Mouse (Mus musculus) embryonic facial prominence, embryonic 10.5 days (tissue): ENCODE results near the gene Kalrn. TPM values are rescaled to one million over a fixed set of nuclear protein-coding genes. Genes with fewer than 3 reads are reported as not detected.

Experiments used
- DNase-seq: peaks from one replicate; pipeline ENCODE4 v3.0.0-alpha.2; 2017; ENCODE audit warnings: low spot score
- H3K27ac ChIP-seq: fragments of 300-500 bp; sonication (generic); replicated peaks from 2 replicates; pipeline ENCODE4 v1.5.1; 2016; ENCODE audit warnings: mild to moderate bottlenecking
- H3K27me3 ChIP-seq: fragments of 300-500 bp; sonication (generic); replicated peaks from 2 replicates; pipeline ENCODE4 v1.6.1; 2016; ENCODE audit warnings: low read depth, mild to moderate bottlenecking; ENCODE audit not compliant: poor library complexity, severe bottlenecking
- H3K36me3 ChIP-seq: fragments of 300-500 bp; sonication (generic); replicated peaks from 2 replicates; pipeline ENCODE4 v1.6.1; 2016; ENCODE audit warnings: mild to moderate bottlenecking, moderate library complexity
- H3K4me1 ChIP-seq: fragments of 300-500 bp; sonication (generic); 2 replicates; pipeline ENCODE4 v1.6.1; 2016
- H3K4me3 ChIP-seq: fragments of 300-500 bp; sonication (generic); 2 replicates; pipeline ENCODE4 v1.5.1; 2016; ENCODE audit warnings: mild to moderate bottlenecking, moderate library complexity
- H3K9me3 ChIP-seq: fragments of 300-500 bp; sonication (generic); 2 replicates; pipeline ENCODE4 v1.6.1; 2016; ENCODE audit warnings: mild to moderate bottlenecking
- WGBS: fragments of 180-500 bp; shearing (Covaris S2); methylation state at CpG from one replicate; pipeline ENCODE4 v1.1.7; 2016; 5-methylcytosine and 5-hydroxymethylcytosine counted together
- polyA plus RNA-seq: library from polyadenylated mRNA; unstranded; fragments of >200 nt; fragmentation: Nextera tagmentation; extraction: Ambion mirVana; gene quantifications from 2 replicates; pipeline ENCODE4 v1.2.1, GENCODE M21; 2016

Kalrn gene
- polyA plus RNA-seq, 1 experiment from 2014 or later = 14.8 TPM

DNA sequence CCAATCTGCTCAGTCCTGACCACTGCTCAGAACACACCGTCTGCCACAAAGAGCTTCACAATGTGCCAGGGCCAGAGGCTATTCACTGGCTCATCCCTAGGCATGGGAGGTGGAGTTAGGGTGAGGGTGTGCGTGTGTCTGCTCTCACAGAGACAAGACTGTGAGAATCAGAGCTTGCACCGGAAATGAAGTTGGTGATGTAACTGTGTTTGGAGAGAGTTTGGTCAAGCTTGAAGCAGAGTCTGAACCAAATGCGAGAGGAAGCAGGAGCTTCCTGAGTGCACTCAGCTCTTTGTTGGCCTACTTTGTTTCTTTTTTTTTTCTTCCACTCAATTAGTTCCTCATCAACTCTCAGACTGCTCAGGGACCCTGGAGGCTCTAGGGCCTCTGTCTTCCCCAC is 325.1 kb downstream of the Kalrn start:
- peaks cover 55% of the 10 kb centered on the region for H3K36me3 ChIP-seq
- 0 out of 2 replicates have a peak overlapping the region, but pooled peaks have one; percentile 30 for H3K27ac ChIP-seq
- 30% methylated on average over 4 of the region's 4 CpGs for WGBS

GRCm38 (mm10) chr16:34241936-34242729 is 331.2 kb downstream of the Kalrn start:
- H3K9me3 ChIP-seq = no peaks in the 10 kb centered on the region
- no peak overlapping the region for H3K27ac ChIP-seq
- H3K36me3 ChIP-seq = peaks cover 43% of the 10 kb centered on the region
- DNase-seq = no peak
- 94% methylated on average over 16 of the region's 16 CpGs for WGBS
- no peak overlapping the region for H3K4me3 ChIP-seq
- H3K4me1 ChIP-seq = no peaks in the 10 kb centered on the region
- H3K27me3 ChIP-seq = no peaks in the 10 kb centered on the region

More for the DNA sequence above, 325.1 kb downstream of the Kalrn start:
- H3K4me1 ChIP-seq = peaks cover 9% of the 10 kb centered on the region
- H3K27me3 ChIP-seq = no peaks in the 10 kb centered on the region
- no peaks in the 10 kb centered on the region for H3K9me3 ChIP-seq
- DNase-seq = no peak
- no peak overlapping the region for H3K4me3 ChIP-seq

GRCm38 (mm10) chr16:34239618-34240017 is 333.7 kb downstream of the Kalrn start:
- Histone ChIP-seq H3K4me3 (no peak overlapping the region), H3K9me3 (no peaks in the 10 kb centered on the region), H3K4me1 (no peaks in the 10 kb centered on the region), H3K27ac (no peak overlapping the region), H3K36me3 (peaks cover 42% of the 10 kb centered on the region), H3K27me3 (no peaks in the 10 kb centered on the region)
- no peak for DNase-seq
- WGBS = 86% methylated on average over 4 of the region's 4 CpGs

DNA sequence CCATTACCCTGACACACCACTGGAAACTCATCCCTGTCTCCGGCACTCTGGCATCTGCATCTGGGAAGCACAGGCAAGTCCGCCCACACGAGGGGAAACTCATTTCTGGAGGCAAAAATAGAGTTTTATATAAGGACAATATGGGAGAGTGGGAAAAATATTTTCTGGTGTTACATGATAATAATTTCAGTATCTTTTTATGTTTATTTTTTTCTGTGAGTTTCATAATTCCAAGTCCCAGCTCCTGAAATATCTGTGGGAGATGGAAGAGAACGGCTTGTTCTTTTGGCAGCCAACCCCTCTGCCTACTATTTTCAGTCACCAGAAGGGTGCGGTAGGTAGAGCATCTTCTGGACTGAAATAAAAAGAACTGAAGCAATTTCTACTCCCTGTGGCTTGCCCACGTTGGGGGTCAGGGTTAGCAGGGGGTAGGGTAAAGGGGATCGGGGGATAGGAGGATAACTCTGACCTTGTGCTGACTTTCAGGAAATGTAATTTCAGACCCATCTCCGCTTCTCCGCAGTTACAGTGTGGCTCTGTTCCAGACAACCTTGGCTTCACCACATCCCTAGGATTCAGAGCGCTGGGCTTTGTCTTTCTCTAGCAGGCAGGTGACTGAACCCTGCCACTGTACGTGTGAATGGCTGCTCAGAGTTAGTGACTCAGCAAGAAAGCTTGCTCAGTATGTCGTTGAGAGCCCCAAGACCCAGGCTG is 336.3 kb downstream of the Kalrn start:
- DNase-seq = no peak
- Histone ChIP-seq H3K27ac (no peak overlapping the region), H3K36me3 (peaks cover 41% of the 10 kb centered on the region), H3K4me1 (peaks cover 6% of the 10 kb centered on the region), H3K9me3 (no peaks in the 10 kb centered on the region), H3K27me3 (no peaks in the 10 kb centered on the region), H3K4me3 (no peak overlapping the region)
- 81% methylated on average over 12 of the region's 12 CpGs for WGBS

DNA sequence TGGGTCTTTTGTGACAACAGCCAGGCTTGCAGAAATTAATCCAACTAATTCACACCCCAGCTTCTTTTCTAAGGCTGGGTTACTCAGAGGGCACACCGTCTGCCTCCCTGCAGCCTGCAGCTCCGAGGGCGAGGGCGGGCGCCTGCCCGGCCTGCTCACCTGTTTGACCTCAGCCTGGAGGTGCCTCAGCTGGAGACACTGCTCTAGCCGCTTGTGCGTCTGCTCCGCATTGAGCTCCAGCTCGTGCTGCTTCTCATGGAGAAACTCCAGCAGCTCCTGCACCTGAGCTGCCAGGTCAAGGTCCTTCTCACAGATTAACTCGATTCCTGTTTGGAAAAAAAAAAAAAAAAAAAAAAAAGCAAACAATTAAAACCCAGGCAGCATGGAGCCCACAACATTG is 338.2 kb downstream of the Kalrn start:
- H3K27ac ChIP-seq = no peak overlapping the region
- 66% methylated on average over 11 of the region's 11 CpGs for WGBS
- no peaks in the 10 kb centered on the region for H3K27me3 ChIP-seq
- DNase-seq = no peak
- no peak overlapping the region for H3K4me3 ChIP-seq
- H3K9me3 ChIP-seq = no peaks in the 10 kb centered on the region
- H3K4me1 ChIP-seq = peaks cover 18% of the 10 kb centered on the region
- H3K36me3 ChIP-seq = peaks cover 27% of the 10 kb centered on the region

DNA sequence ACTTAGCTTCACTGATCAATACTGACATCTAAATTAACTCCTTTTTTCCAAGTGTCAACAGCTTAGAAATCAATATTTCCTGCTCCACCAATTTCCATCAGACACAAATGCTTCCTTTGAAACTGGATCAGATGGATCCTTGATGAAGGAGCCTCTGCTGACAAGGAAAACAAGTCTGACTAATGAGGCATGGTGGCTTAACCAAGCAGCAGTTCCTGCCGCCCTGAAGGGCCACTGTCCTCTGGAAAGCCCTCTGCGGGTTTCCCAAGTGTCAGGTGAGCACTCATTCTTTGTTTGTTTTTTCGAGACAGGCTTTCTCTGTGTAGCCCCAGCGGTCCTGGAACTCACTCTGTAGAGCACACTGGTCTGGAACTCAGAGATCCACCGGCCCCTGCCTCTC is 341.4 kb downstream of the Kalrn start:
- DNase-seq = no peak
- peaks cover 18% of the 10 kb centered on the region for H3K4me1 ChIP-seq
- peaks cover 29% of the 10 kb centered on the region for H3K36me3 ChIP-seq
- no peaks in the 10 kb centered on the region for H3K27me3 ChIP-seq
- WGBS = 37% methylated on average over 5 of the region's 5 CpGs
- no peak overlapping the region for H3K27ac ChIP-seq
- no peak overlapping the region for H3K4me3 ChIP-seq
- no peaks in the 10 kb centered on the region for H3K9me3 ChIP-seq

- Histone ChIP-seq H3K4me3 (no peak overlapping the region), H3K27me3 (no peaks in the 10 kb centered on the region), H3K27ac (no peak overlapping the region), H3K9me3 (no peaks in the 10 kb centered on the region), H3K36me3 (peaks cover 35% of the 10 kb centered on the region), H3K4me1 (peaks cover 18% of the 10 kb centered on the region)
- no peak for DNase-seq
- WGBS = 50% methylated on average over 2 of the region's 2 CpGs
Observed at GRCm38 (mm10) chr16:34231146-34231545, 342.2 kb downstream of the Kalrn start.

GRCm38 (mm10) chr16:34229350-34229749 is 344.0 kb downstream of the Kalrn start:
- DNase-seq = no peak
- Histone ChIP-seq H3K36me3 (peaks cover 35% of the 10 kb centered on the region), H3K27me3 (no peaks in the 10 kb centered on the region), H3K27ac (no peak overlapping the region), H3K9me3 (no peaks in the 10 kb centered on the region), H3K4me3 (no peak overlapping the region), H3K4me1 (peaks cover 18% of the 10 kb centered on the region)
- 79% methylated on average over 8 of the region's 8 CpGs for WGBS

DNA sequence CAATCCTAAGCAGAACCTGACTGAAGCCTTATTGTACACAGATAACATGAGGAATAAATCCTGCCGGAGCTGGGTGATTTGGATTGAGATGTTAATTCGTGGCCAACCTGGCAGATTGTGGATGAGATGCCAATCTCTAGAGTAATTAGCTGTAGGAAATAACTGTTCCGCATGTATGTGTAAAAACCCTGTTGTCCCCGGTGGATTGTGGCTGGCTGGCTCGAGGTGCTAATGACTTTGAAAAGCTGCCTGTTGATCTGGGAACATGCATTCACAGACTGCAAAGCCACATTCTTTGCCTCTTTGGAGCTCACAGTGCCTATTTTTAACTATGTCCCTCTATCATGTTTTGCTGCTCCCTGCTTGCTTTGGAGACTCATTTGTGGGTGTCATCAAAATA is 344.7 kb downstream of the Kalrn start:
- WGBS = 79% methylated on average over 5 of the region's 5 CpGs
- Histone ChIP-seq H3K4me3 (no peak overlapping the region), H3K4me1 (peaks cover 18% of the 10 kb centered on the region), H3K27me3 (no peaks in the 10 kb centered on the region), H3K27ac (no peak overlapping the region), H3K9me3 (no peaks in the 10 kb centered on the region), H3K36me3 (peaks cover 31% of the 10 kb centered on the region)
- DNase-seq = no peak

DNA sequence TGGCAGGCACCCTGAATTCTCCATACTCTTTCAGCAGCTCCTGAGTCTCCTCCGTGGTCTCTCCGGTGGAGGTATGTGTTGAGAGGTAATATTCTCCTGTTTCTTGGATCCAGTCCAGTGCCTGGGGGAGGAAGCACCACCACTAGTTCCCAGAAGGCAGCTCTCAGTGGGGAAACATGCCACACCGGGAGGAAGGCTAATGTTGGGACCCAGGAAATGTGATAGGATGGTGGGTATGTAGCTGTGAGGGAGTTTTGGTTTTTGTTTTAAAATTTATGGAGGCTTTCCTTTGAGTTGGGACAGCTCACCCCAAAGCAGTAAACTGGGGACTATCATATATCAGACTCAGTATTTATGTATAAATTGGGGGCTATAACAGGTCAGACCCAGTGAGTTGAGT is 361.2 kb downstream of the Kalrn start:
- Histone ChIP-seq H3K4me3 (no peak overlapping the region), H3K27me3 (no peaks in the 10 kb centered on the region), H3K27ac (no peak overlapping the region), H3K4me1 (no peaks in the 10 kb centered on the region), H3K9me3 (no peaks in the 10 kb centered on the region), H3K36me3 (peaks cover 74% of the 10 kb centered on the region)
- DNase-seq = no peak
- WGBS = 88% methylated on average over 3 of the region's 3 CpGs

- H3K9me3 ChIP-seq = no peaks in the 10 kb centered on the region
- no peaks in the 10 kb centered on the region for H3K4me1 ChIP-seq
- peaks cover 71% of the 10 kb centered on the region for H3K36me3 ChIP-seq
- whole genome bisulfite sequencing = 89% methylated on average over 12 of the region's 12 CpGs
- no peak overlapping the region for H3K27ac ChIP-seq
- H3K4me3 ChIP-seq = no peak overlapping the region
- DNase-seq = no peak
- no peaks in the 10 kb centered on the region for H3K27me3 ChIP-seq
Observed at GRCm38 (mm10) chr16:34211243-34211642, 362.1 kb downstream of the Kalrn start.

GRCm38 (mm10) chr16:34208748-34209147 is 364.6 kb downstream of the Kalrn start:
- Histone ChIP-seq H3K27me3 (no peaks in the 10 kb centered on the region), H3K4me1 (no peaks in the 10 kb centered on the region), H3K9me3 (no peaks in the 10 kb centered on the region), H3K4me3 (no peak overlapping the region), H3K36me3 (peaks cover 75% of the 10 kb centered on the region), H3K27ac (no peak overlapping the region)
- 81% methylated on average over 5 of the region's 5 CpGs for WGBS
- no peak for DNase-seq

GRCm38 (mm10) chr16:34207972-34208371 is 365.4 kb downstream of the Kalrn start:
- 88% methylated on average over 5 of the region's 5 CpGs for WGBS
- Histone ChIP-seq H3K36me3 (peaks cover 76% of the 10 kb centered on the region), H3K27me3 (no peaks in the 10 kb centered on the region), H3K9me3 (no peaks in the 10 kb centered on the region), H3K4me3 (no peak overlapping the region), H3K27ac (no peak overlapping the region), H3K4me1 (no peaks in the 10 kb centered on the region)
- DNase-seq = no peak
